Mouse (Mus musculus) layer of hippocampus, postnatal 10 days (tissue): ENCODE data around the gene Polr1d. TPM values are rescaled to one million over a fixed set of nuclear protein-coding genes. Genes with fewer than 3 reads are reported as not detected.

Source experiments
- DNase-seq, 2 experiments: peaks; one replicate each; pipeline ENCODE4 v3.0.0; 2021; ENCODE audit warnings: low spot score in 2 of 2
- total RNA-seq, 2 experiments: library from RNA; stranded (reverse); gene quantifications; 2 replicates each; pipeline ENCODE4 v1.2.3; 2021

Gene Polr1d
- total RNA-seq, 2 experiments from 2014 or later, result 80.3 to 84.0 TPM

DNA sequence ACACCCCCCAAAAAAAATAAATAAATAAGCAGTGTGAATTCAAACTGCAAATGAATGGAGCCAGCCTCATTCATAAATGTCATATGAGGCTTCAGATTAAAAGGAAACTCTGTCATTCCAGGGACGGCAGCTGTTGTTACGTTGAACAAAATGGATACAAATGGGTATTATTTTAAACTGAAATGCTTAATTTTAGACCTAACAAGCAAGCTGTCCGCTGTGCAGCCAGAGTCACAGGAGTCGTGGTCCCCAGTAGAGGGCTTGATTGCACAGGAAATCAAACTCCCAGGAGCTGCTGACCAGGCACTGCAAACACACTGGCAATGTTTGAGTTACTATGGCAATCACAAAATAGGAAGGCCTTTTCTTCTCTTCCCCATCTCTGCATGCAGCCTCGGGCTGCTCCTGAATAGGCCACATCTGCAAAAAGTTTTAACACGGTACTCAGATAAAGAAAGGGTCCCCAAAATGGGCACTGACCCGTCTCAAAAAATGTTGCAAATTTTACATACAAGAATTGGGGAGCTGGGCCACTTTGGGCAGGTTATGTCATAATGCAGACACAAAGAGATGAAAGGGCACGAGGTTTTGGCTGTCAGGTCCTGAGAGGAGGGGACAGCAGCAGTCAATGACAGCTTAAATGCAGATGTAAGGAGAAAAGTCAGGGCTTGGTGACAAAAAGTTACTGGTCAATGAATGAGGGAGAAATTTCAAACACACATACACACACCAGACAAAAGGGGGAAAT lies 57.7 kb downstream of the Polr1d start:
- peak in 1 of 2 experiments; percentile 20 for DNase-seq

DNA sequence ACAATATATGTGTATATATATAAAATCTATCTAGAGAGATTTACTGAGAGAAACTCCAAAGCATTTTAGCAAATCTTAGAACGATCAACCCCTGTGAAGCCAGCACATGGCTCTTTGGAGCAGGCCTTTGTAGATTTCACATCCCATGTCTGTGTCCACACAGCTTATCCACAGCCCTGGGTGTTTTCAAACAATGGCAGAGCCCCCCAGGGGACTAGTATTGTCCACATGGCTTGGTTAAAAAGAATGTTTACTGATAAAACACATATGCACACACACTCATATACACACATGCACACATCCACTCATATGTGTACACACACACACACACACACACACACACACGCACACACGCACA lies 58.2 kb downstream of the Polr1d start:
- no peak for DNase-seq

DNA sequence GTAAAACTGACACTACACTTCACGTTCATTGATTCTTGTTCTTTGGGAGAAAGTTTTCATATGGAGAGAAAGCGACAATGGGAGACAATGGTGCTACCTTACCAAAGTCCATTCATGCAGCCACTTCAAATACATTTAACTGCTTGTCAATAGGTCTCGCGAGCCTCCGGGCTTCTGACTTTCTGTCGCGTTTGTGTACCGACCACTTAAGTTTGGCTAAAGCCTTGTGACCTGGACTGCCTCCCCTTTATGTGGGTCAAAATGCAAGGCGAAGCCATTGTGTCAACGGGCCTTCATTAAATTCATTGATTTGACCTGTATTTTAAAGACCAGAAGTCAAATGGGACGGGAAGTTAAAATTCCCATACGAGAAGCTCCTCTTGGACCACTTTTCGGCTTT lies 59.1 kb downstream of the Polr1d start:
- no peak for DNase-seq

DNA sequence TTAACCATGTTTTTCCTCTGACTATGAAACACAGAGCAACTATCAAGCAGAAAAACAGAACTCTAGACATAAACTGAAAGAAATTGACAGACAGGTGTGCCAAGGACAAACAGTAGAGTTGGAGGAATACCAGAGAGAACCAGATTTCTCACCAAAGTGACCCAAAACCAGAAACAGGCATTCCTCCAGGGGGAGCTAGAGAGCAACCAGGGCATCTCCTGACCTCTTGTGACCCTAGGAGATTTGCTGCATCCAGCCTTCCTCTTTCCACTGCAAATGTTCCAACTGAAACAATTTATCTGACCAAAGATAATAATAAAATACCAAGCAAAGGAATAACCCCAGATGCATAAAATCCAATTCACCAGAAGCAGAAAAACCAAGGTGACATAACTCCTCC lies 70.5 kb downstream of the Polr1d start:
- no peak for DNase-seq

DNA sequence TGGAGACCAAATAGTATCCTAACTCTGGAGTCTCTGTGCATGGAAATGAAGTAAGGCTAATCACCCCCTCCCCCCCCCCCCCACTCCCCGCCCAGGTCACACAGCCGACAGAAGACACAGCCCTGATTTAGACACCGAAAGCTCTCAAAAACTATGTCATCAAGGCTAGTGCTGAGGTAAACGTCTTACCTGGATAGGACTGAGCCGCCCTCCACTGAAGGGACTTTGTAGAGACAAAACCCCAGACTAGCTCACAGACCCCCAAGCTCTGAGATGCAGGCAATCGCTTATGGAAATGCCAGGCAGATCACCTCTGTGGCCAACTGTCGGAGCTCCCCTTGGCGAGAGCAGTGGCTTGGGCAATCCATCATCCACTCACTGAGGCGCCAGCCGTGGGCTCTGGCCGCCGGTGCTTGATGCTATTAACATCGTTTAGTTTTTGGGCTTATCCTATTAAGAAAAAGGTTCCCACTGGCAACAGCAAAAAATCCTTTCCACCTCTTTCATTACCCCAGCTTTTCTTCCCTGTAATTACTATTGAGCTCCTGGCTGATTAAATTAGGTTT lies 78.0 kb downstream of the Polr1d start:
- DNase-seq, result no peak

DNA sequence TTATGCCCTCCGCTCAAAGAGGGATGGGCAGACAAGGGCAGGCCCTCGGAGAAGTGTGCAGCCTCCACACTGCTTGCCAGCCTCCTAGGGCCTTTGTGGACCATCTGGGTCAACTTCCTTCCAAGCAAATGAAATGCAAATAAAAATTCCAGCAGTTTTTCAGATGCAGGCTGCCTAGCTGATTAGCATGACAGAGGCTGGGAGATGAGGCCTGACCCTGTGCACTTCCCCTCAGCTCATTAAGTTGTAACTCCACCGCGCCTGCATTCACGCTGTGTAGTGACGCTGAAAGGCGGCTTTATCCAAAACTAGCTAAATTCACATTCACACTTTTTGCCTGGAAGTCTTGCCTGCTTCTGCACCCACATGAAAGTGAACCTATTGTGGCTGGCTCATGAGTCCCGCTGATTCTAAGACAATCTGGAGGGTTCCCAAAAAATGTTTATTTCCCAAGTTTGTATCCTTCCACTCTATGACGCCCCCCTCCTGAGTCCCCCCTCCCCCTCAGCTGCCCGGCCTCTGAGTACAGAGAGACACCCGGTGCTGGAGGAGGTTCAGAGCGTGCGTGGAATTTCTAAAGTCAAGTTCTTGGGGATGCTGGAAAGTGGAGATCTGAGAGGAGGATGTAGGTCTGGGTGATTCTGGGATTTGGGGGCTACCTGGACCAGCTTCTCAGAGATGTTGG lies 78.7 kb downstream of the Polr1d start:
- peak; percentile 3 to 26 for DNase-seq

DNA sequence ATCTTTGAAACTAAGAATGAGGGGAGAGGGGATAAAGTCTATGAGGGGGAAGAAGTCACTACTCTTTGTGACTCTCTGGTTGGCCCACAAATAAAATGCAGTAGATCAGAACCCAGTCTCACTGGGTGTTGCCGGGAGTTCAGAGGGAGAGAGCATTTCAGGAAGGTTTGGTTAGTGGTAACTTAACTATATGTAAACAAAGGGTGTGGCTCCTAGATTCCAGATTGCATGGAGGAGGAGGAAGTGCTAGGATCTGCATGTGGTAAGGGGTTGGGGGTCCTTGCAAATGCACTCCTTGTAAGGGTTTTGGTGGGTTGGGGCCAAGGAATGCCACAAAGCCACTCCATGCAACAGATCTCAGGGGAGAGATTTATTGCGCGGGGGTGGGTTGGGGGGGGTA lies 79.5 kb downstream of the Polr1d start:
- DNase-seq, result no peak

DNA sequence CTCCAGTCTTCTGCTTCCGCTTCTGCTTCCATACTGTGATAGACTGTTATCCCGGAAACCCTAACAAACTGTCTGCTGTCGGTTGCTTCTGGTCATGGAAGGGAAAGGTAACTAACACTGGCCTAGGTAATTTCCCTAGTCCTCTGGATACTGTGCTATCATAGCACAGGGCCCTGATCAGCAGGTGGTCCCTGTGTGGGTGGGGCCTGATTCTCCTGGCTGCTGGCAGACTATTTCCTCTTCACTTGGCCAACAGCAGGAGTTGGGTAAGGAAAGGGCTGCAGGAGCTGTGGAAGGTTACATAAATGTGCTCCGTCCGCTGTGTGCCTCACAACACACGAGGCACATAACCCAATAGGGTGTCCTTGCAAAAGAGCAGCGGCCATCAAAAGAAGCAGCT lies 80.6 kb downstream of the Polr1d start:
- no peak for DNase-seq

DNA sequence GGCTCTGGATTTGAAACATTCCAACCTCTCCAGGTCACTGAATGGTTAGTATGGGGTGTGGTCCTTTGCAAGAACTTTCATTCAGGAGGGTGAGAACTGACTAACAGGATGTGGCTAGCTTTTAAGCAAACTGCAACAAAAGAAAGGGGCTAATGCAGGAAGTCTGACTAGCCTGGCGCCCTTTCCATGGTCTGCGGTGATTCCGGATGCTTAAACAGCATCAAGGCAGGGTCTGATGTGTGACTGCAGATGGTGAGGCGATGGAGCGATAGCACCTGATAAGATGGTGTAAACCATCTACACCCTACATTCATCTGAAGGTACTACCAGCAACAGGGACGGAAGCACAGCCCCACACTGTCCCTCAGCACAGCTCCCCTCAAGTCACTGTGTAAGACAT lies 82.5 kb downstream of the Polr1d start:
- DNase-seq, result no peak

DNA sequence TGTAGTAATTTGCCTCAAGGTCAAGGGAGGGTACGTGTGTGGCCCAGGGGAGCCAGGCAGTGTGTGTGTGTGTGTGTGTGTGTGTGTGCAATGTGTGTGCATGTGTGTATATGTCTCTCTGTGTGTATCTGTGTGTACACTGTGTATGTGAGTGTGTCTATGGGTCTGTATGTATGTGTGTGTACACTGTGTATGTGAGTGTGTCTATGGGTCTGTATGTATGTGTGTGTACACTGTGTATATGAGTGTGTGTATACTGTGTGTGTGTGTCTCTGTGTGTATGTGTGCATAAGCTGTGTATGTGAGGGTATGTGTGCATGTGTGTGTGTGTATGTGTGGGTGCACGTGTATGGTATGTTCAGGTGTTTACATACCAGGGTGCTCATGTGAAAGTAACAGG lies 82.9 kb downstream of the Polr1d start:
- no peak for DNase-seq

Other genes starting within 250 kb of the Polr1d start
- 100 to 1,000 TPM; 264 to 265 TPM for gene Rpl21, start 244.2 kb upstream of the Polr1d start, total RNA-seq
- gene Rasl11a, start 232.0 kb upstream of the Polr1d start, total RNA-seq, result 10 to 100 TPM; 17.6 to 21.7 TPM
- gene Gtf3a, start 128.4 kb upstream of the Polr1d start, total RNA-seq, result 10 to 100 TPM; 29.0 to 33.9 TPM
- gene Mtif3, start 113.2 kb upstream of the Polr1d start, total RNA-seq, result 10 to 100 TPM; 15.5 to 17.8 TPM
- 1 to 10 TPM; 6.5 to 8.9 TPM for gene Lnx2, start 464 bp upstream of the Polr1d start, total RNA-seq
- 1 to 10 TPM; 1.4 to 1.6 TPM for gene Gsx1, start 111.6 kb downstream of the Polr1d start, total RNA-seq
- not detected for gene Pdx1, start 192.9 kb downstream of the Polr1d start, total RNA-seq
- gene Cdx2, start 230.2 kb downstream of the Polr1d start, total RNA-seq, result not detected
- not detected for gene Urad, start 245.4 kb downstream of the Polr1d start, total RNA-seq